Mouse (Mus musculus) brain, embryonic 14.5 days (tissue): Measurements from ENCODE around the gene Sdk1. TPM values are rescaled to one million over a fixed set of nuclear protein-coding genes. Genes with fewer than 3 reads are reported as not detected.

Experiments used
- DNase-seq: peaks from one replicate; pipeline ENCODE4 v3.0.0-alpha.2; 2011; ENCODE audit warnings: low read depth
- CTCF ChIP-seq: fragments of 200-500 bp; IDR thresholded peaks from 2 replicates; pipeline ENCODE4 v1.5.1; 2012; ENCODE audit warnings: inconsistent platforms, mild to moderate bottlenecking, moderate library complexity, borderline replicate concordance; ENCODE audit not compliant: insufficient read depth, insufficient read length; ENCODE audit errors: extremely low read depth
- POLR2A ChIP-seq: fragments of 200-500 bp; IDR thresholded peaks from 2 replicates; pipeline ENCODE4 v1.6.1; 2012; ENCODE audit warnings: mild to moderate bottlenecking, inconsistent platforms, borderline replicate concordance; ENCODE audit not compliant: poor library complexity, insufficient read depth, insufficient read length, severe bottlenecking; ENCODE audit errors: extremely low read depth
- polyA plus RNA-seq: library from polyadenylated mRNA; depleted of rRNA; stranded (reverse); fragments of >200 nt; gene quantifications from 2 replicates; pipeline ENCODE4 v1.2.3, GENCODE M21; 2012

Gene Sdk1
- polyA plus RNA-seq, 1 experiment: 7.3 TPM

DNA sequence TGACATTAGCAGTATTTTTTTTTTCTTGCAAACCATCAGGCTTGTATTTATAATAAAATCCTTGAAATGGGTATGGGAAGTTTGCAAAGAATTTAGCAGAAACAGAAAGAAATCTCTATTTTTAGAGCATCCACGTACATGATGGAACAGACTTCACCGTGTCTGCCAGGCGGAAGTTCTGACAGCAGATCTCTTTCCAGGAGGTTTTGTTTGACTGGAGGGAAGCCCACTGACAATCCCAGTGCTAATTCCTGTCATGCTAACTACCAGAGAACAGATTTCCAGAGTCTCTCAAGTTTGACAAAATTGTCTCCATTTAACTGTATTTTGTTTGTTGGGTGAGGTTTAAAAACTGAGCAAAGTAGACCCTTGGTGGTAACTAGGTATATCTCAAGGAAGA, 265.1 kb downstream of the Sdk1 start:
- DNase-seq: peak; percentile 11
- TF ChIP-seq POLR2A (no peak), CTCF (no peak)

DNA sequence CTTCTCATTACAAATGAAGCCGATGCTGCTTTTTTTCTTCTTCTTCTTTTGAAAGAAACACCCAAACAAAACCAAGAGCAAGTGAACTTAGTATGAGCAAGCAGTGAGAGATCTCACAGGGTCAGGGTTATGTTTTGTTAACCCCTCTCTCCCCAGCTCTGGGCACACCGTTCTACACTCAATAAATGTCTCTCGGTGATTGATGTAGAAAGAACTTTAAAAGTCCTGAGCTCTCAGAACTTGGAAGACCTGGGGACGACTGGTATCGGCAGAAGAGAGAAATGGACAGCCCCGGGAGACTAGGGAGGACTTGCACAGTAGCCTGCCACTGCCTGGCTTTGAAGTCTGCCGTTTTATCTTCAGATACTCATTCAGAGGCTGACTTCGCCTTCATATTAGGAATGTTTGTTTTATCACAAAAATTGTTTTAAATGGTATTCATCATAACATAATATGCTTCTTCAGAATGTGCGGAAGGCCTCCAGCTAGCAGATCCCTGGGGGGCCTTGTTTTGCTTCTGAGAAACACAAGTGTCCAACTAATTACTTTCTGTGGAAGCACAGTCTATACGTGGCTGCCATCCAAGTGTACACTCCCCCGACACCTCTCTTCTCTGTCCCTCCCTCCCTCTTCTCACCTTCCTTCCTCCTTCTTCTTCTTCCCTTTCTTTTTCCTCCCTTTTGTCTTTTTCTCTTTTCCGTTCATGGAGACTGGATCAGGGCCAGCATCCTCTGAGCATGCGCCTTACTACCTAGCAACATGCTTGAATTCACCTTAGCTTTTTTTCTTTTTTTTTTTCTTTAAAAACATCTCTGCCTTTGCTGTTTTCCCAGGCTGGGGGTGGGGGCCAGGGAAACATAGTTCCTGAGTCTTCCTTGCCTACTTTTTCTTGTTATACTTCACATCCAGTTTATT, 283.8 kb downstream of the Sdk1 start:
- no peak for TF ChIP-seq POLR2A
- TF ChIP-seq CTCF: no peak
- peak; percentile 61 for DNase-seq

- no peak for DNase-seq
- no peak for TF ChIP-seq CTCF
- no peak for TF ChIP-seq POLR2A
These were observed 298.9 kb downstream of the Sdk1 start for GRCm38 (mm10) chr5:141540193-141540592.

DNA sequence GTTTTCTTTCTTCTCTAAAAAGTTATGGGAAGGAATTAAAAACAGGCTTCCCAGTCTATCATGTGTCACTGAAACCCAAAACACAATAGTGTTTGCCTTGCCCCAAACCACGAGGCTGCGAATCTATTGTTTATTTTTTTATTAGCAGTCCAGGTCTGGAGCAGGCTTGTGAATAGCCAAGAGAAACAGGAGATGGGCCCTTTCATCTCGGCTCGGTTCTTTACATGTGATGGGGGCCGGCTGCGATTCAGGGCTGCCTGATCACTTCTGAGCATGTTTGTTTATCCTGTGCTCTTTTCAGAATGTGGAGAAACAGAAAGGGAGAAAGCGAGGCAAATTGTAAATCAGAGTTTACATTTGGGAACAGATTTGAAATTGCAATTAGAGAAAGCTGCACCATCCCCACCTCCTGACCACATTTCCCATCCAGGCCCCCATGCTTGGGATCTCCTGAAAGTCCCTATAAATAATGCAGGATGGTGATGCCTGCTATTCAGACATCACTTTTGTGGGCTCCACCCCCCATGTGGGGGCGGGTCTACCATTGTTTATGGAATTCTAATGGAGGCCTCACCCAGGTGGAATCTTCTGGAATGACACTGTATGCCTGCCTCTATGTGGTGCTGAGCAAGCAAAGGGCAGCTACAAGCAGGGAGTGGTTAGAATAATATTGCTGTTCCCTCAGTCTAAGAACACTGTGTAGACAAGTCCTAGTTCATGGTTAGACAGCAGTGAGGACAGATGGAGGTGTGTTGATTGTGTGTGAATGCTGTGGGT, 301.8 kb downstream of the Sdk1 start:
- TF ChIP-seq CTCF: no peak
- DNase-seq: peak; percentile 47

GRCm38 (mm10) chr5:141553444-141553843, 312.2 kb downstream of the Sdk1 start:
- no peak for DNase-seq
- TF ChIP-seq POLR2A (no peak), CTCF (no peak)

DNA sequence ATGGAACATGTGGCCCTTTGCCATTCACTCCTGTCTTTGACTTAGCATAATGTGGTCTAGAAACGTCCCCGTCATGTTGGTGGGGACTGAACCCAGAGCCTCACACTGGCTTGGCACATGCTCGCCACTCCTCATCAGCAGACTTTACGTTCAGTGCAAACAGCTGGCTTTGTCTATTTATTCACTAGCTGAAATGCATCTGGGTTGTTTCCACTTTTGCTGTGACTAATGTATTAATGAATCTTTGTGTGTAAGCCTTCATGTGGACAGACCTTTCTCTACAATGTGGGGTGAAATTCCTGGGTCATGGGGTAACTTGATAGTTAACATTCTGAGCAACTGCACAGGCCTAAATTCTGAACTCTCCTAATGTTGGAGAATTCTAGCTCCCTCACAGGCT, 317.4 kb downstream of the Sdk1 start:
- no peak for DNase-seq
- no peak for TF ChIP-seq POLR2A
- TF ChIP-seq CTCF: no peak

GRCm38 (mm10) chr5:141560325-141560724, 319.0 kb downstream of the Sdk1 start:
- DNase-seq: no peak
- no peak for TF ChIP-seq POLR2A
- TF ChIP-seq CTCF: no peak

- DNase-seq: peak; percentile 40
- TF ChIP-seq POLR2A: no peak
- TF ChIP-seq CTCF: no peak
These were observed 320.8 kb downstream of the Sdk1 start for GRCm38 (mm10) chr5:141561989-141562560.

GRCm38 (mm10) chr5:141564197-141564596, 322.9 kb downstream of the Sdk1 start:
- no peak for DNase-seq
- TF ChIP-seq POLR2A (no peak), CTCF (peak; percentile 21; the same call in 1 of the 2 replicates)

DNA sequence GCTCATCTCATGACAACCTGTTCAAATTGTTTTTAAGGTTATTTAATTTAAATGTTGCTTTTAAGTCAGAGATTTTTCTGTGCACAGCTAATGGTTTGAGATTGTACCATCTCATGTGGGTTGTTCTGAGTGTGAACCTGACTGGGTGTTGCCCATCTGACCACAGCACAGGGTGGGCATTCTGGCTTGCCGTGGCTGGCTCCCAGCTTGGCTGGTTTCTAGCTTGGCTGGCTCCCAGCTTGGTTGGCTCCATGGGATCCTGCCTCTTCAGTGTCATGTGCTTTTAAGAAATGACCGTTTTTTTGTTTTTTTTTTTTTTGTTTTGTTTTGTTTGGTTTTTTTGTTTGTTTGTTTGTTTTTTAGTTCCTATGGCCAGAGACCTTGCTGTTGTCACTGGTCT, 326.8 kb downstream of the Sdk1 start:
- no peak for TF ChIP-seq CTCF
- TF ChIP-seq POLR2A: no peak
- DNase-seq: no peak

- peak; percentile 93 for DNase-seq
- no peak for TF ChIP-seq POLR2A
- no peak for TF ChIP-seq CTCF
These were observed 329.2 kb downstream of the Sdk1 start for GRCm38 (mm10) chr5:141570442-141570841.
